Mouse (Mus musculus): Measurements from ENCODE around the gene Mfsd2a. TPM values are rescaled to one million over a fixed set of nuclear protein-coding genes. Genes with fewer than 3 reads are reported as not detected.
A peak's percentile ranks its signal among the peaks of the same experiment; 100 is the strongest.

The Mfsd2a gene
- total and polyA plus RNA-seq, 2 experiments: 32.8 to 44.0 TPM

GRCm38 (mm10) chr4:122932239-122932978 lies 28.6 kb downstream of the Mfsd2a start:
- TF ChIP-seq POLR2A (IDR thresholded peaks at IDR 0.05; ENCODE audit: extremely low read depth, insufficient read depth, low read length): no peak
- no peak for TF ChIP-seq CTCF (IDR thresholded peaks at IDR 0.05; ENCODE audit: low read depth, low read length)
- peaks cover 4% of the 10 kb centered on the region for H3K4me1 ChIP-seq (ENCODE audit: control insufficient read depth, insufficient read depth, low read length)
- no peak overlapping the region for H3K4me3 ChIP-seq (ENCODE audit: insufficient read depth, low read depth, low read length)
- no peaks in the 10 kb centered on the region for H3K79me2 ChIP-seq (ENCODE audit: control insufficient read depth, insufficient read depth, low read length)
- H3K27me3 ChIP-seq (ENCODE audit: control insufficient read depth, insufficient read depth, low read length): peaks cover 18% of the 10 kb centered on the region
- 76% methylated on average over 8 of the region's 8 CpGs for WGBS
- no peak overlapping the region for H3K9ac ChIP-seq (ENCODE audit: low read depth, low read length)
- no peaks in the 10 kb centered on the region for H3K36me3 ChIP-seq (ENCODE audit: control insufficient read depth, insufficient read depth, low read length)
- H3K27ac ChIP-seq (replicated peaks; ENCODE audit: insufficient read depth, low read depth, low read length): no peak overlapping the region
- no peak for DNase-seq (ENCODE audit: extremely low read depth, low read depth, low spot score)

- Histone ChIP-seq H3K27ac (replicated peaks; ENCODE audit: insufficient read depth, low read depth, low read length) (no peak overlapping the region), H3K4me1 (ENCODE audit: control insufficient read depth, insufficient read depth, low read length) (peaks cover 4% of the 10 kb centered on the region), H3K79me2 (ENCODE audit: control insufficient read depth, insufficient read depth, low read length) (no peaks in the 10 kb centered on the region), H3K9ac (ENCODE audit: low read depth, low read length) (no peak overlapping the region), H3K27me3 (ENCODE audit: control insufficient read depth, insufficient read depth, low read length) (peaks cover 20% of the 10 kb centered on the region), H3K36me3 (ENCODE audit: control insufficient read depth, insufficient read depth, low read length) (no peaks in the 10 kb centered on the region), H3K4me3 (ENCODE audit: insufficient read depth, low read depth, low read length) (no peak overlapping the region)
- WGBS: 84% methylated on average over 2 of the region's 2 CpGs
- DNase-seq (ENCODE audit: extremely low read depth, low read depth, low spot score): no peak
- TF ChIP-seq CTCF (IDR thresholded peaks at IDR 0.05; ENCODE audit: low read depth, low read length): no peak
- no peak for TF ChIP-seq POLR2A (IDR thresholded peaks at IDR 0.05; ENCODE audit: extremely low read depth, insufficient read depth, low read length)
These were observed 29.9 kb downstream of the Mfsd2a start for GRCm38 (mm10) chr4:122930939-122931590.

- DNase-seq (ENCODE audit: extremely low read depth, low read depth, low spot score): peak; percentile 20
- peaks cover 15% of the 10 kb centered on the region for H3K27me3 ChIP-seq (ENCODE audit: control insufficient read depth, insufficient read depth, low read length)
- 83% methylated on average over 15 of the region's 15 CpGs for WGBS
- no peaks in the 10 kb centered on the region; the same call in 1 of the 2 replicates for H3K4me1 ChIP-seq (ENCODE audit: control insufficient read depth, insufficient read depth, low read length)
- no peak overlapping the region for H3K27ac ChIP-seq (replicated peaks; ENCODE audit: insufficient read depth, low read depth, low read length)
- H3K79me2 ChIP-seq (ENCODE audit: control insufficient read depth, insufficient read depth, low read length): no peaks in the 10 kb centered on the region
- H3K36me3 ChIP-seq (ENCODE audit: control insufficient read depth, insufficient read depth, low read length): no peaks in the 10 kb centered on the region
- TF ChIP-seq POLR2A (IDR thresholded peaks at IDR 0.05; ENCODE audit: extremely low read depth, insufficient read depth, low read length): no peak
- no peak for TF ChIP-seq CTCF (IDR thresholded peaks at IDR 0.05; ENCODE audit: low read depth, low read length)
- H3K4me3 ChIP-seq (ENCODE audit: insufficient read depth, low read depth, low read length): no peak overlapping the region
- no peak overlapping the region for H3K9ac ChIP-seq (ENCODE audit: low read depth, low read length)
These were observed 37.3 kb downstream of the Mfsd2a start for GRCm38 (mm10) chr4:122923392-122924344.

- H3K79me2 ChIP-seq (ENCODE audit: control insufficient read depth, insufficient read depth, low read length): no peaks in the 10 kb centered on the region
- peaks cover 9% of the 10 kb centered on the region for H3K27me3 ChIP-seq (ENCODE audit: control insufficient read depth, insufficient read depth, low read length)
- no peak overlapping the region for H3K4me3 ChIP-seq (ENCODE audit: insufficient read depth, low read depth, low read length)
- no peak overlapping the region for H3K27ac ChIP-seq (replicated peaks; ENCODE audit: insufficient read depth, low read depth, low read length)
- H3K4me1 ChIP-seq (ENCODE audit: control insufficient read depth, insufficient read depth, low read length): no peaks in the 10 kb centered on the region; the same call in 1 of the 2 replicates
- DNase-seq (ENCODE audit: extremely low read depth, low read depth, low spot score): no peak
- TF ChIP-seq POLR2A (IDR thresholded peaks at IDR 0.05; ENCODE audit: extremely low read depth, insufficient read depth, low read length): no peak
- no peak for TF ChIP-seq CTCF (IDR thresholded peaks at IDR 0.05; ENCODE audit: low read depth, low read length)
- no peaks in the 10 kb centered on the region for H3K36me3 ChIP-seq (ENCODE audit: control insufficient read depth, insufficient read depth, low read length)
- WGBS: 23% methylated on average over 1 of the region's 1 CpGs
- H3K9ac ChIP-seq (ENCODE audit: low read depth, low read length): no peak overlapping the region
These were observed 38.1 kb downstream of the Mfsd2a start for GRCm38 (mm10) chr4:122922841-122923240.

- H3K4me1 ChIP-seq (ENCODE audit: control insufficient read depth, insufficient read depth, low read length): no peaks in the 10 kb centered on the region
- WGBS: 61% methylated on average over 4 of the region's 4 CpGs
- H3K27ac ChIP-seq (replicated peaks; ENCODE audit: insufficient read depth, low read depth, low read length): no peak overlapping the region
- DNase-seq (ENCODE audit: extremely low read depth, low read depth, low spot score): no peak
- H3K4me3 ChIP-seq (ENCODE audit: insufficient read depth, low read depth, low read length): no peak overlapping the region
- H3K36me3 ChIP-seq (ENCODE audit: control insufficient read depth, insufficient read depth, low read length): no peaks in the 10 kb centered on the region
- H3K9ac ChIP-seq (ENCODE audit: low read depth, low read length): no peak overlapping the region
- H3K79me2 ChIP-seq (ENCODE audit: control insufficient read depth, insufficient read depth, low read length): no peaks in the 10 kb centered on the region
- peaks cover 5% of the 10 kb centered on the region; the same call in 1 of the 2 replicates for H3K27me3 ChIP-seq (ENCODE audit: control insufficient read depth, insufficient read depth, low read length)
- no peak for TF ChIP-seq CTCF (IDR thresholded peaks at IDR 0.05; ENCODE audit: low read depth, low read length)
- TF ChIP-seq POLR2A (IDR thresholded peaks at IDR 0.05; ENCODE audit: extremely low read depth, insufficient read depth, low read length): no peak
These were observed 45.0 kb downstream of the Mfsd2a start for GRCm38 (mm10) chr4:122915985-122916384.
